Mouse (Mus musculus) left cerebral cortex, postnatal 4 days (tissue): ENCODE measurements at regions not wholly inside any gene's neighbourhood (a gene's known extent, or its start where the extent isn't known, plus 50 kb on each side); places are given as distances from the start of the nearest gene placed in this dataset.

Experiments
- DNase-seq: peaks from one replicate; pipeline ENCODE4 v3.0.0-alpha.2; 2022
- intact Hi-C: fragments of 180-260 bp; cut with DNase I; formaldehyde crosslinking; loops from one replicate; pipeline ENCODE4 v1.15.1; 2025

- no peak for DNase-seq
- intact Hi-C loops, result no loop called here
Measured at GRCm38 (mm10) chr1:61310063-61310760, 328.4 kb upstream of the Pard3b start.

GRCm38 (mm10) chr1:61310761-61311090 is 327.9 kb upstream of the Pard3b start:
- intact Hi-C loops, result no loop called here
- DNase-seq, result no peak

- DNase-seq, result no peak
- intact Hi-C loops, result no loop called here
Measured at GRCm38 (mm10) chr1:61313196-61313595, 325.4 kb upstream of the Pard3b start.

- intact Hi-C loops, result no loop called here
Measured at GRCm38 (mm10) chr1:61316261-61316660, 322.4 kb upstream of the Pard3b start.

GRCm38 (mm10) chr1:61316736-61317135 is 321.9 kb upstream of the Pard3b start:
- intact Hi-C loops, result no loop called here
- DNase-seq, result no peak

More at GRCm38 (mm10) chr1:61316261-61316660, 322.4 kb upstream of the Pard3b start:
- no peak for DNase-seq

GRCm38 (mm10) chr1:61318042-61318441 is 320.6 kb upstream of the Pard3b start:
- DNase-seq, result no peak
- intact Hi-C loops, result no loop called here

DNA sequence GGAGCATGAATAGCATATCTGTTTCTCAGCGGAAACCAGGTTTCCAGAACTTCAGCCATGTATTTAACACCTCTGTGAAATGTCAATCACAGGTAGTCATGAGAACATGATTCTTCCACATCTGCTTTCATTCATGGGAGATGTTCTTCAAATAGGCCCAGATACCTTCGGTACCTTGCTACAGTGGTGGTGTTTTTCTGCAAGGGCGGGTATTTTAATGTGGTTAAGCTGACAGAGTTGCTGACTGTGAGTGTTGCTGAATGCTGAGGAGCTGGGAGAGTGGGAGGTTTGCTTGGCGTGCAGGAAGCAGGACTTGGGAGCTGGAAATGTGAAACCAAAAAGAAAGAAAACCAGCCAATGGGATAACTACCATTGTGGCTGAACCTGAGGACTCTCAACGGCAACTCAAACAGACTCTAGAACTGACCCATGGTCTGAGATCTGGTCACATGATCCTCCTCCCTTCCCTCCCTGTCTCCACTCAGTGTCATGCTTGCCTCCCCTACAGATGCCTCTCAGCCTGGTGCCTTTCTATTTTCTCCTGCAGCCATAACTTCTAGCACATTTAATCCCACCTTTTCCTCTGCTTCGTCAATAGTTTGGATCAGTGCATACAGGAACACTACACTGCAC is 317.0 kb upstream of the Pard3b start:
- no peak for DNase-seq
- intact Hi-C loops, result no loop called here

GRCm38 (mm10) chr1:61331456-61331855 is 307.2 kb upstream of the Pard3b start:
- intact Hi-C loops, result no loop called here
- no peak for DNase-seq

GRCm38 (mm10) chr1:61331906-61332305 is 306.7 kb upstream of the Pard3b start:
- intact Hi-C loops, result no loop called here
- DNase-seq, result no peak

DNA sequence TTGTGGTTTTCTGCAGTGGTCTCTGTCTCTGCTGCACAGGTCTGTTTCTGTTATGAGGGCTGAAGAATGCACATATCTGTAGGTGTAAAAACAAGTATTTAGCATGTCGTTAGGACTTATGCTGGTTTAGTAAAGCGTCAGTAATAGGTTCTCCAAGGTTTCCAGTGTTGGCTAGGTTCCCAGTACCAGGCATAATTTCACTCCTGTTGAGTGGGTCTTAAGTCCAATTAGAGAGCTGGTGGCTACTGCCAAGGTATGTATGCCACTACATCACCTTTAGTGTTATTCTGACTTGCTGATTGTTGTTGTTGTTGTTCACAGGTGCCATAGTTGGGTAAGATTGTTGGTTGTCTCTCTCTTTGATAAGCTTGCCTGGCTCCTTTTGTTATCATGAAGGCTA is 302.3 kb upstream of the Pard3b start:
- no peak for DNase-seq
- intact Hi-C loops, result no loop called here

DNA sequence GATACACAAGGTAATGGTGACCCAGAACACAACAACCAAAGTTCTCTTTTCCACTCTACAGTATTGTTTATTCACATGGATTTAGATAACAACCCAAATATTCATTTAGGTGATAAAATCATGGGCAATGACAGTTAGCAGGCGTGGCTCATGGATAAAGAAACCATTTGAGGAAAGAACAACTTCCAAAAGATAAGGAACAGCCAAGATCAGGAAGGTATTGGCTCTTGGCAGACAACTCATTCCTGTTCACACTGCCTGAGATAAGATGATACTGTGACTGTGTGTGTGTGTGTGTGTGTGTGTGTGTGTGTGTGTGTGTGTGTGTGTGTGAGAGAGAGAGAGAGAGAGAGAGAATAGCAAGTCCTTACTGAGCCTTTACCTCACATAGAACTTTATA is 285.7 kb upstream of the Pard3b start:
- intact Hi-C loops, result no loop called here
- no peak for DNase-seq

DNA sequence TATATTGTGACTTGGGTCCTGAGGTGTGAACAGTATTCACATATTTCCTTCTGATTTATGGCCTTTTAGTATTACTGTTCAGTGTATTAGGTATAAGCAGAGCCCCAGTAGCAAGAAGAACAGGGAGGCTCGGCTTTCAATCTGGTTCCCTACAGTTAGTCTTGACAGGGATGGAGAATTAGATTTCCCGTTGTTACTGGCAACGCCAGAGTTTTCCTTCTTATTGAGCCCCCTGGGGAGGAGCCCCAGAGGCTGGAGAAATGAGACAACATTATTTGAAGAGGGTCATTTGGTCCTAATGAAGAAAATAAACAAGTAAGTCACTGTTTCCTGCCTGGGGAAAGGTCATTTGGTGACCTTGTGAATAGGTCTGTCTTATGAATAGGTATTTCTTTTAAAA is 285.1 kb upstream of the Pard3b start:
- DNase-seq, result no peak
- intact Hi-C loops, result no loop called here

DNA sequence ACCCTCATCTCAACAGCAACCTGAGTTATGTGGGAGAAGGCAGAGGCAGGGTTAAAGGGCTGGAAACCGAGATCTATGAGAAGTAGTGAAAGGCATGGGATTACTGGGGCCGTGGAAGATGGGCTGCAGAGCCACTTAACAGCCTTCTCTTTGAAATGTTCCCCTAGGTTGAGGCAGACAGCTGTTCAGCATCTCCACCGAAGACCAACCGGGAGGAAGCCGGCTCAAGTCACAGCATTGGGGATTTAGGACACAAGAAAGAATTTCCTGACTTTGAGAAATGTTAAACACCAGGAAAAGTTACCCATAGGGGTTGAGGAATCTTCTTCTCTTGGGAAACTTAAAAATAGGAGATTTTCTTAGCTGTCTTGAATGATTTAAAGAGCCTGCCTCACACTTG is 283.4 kb upstream of the Pard3b start:
- intact Hi-C loops, result no loop called here
- no peak for DNase-seq

DNA sequence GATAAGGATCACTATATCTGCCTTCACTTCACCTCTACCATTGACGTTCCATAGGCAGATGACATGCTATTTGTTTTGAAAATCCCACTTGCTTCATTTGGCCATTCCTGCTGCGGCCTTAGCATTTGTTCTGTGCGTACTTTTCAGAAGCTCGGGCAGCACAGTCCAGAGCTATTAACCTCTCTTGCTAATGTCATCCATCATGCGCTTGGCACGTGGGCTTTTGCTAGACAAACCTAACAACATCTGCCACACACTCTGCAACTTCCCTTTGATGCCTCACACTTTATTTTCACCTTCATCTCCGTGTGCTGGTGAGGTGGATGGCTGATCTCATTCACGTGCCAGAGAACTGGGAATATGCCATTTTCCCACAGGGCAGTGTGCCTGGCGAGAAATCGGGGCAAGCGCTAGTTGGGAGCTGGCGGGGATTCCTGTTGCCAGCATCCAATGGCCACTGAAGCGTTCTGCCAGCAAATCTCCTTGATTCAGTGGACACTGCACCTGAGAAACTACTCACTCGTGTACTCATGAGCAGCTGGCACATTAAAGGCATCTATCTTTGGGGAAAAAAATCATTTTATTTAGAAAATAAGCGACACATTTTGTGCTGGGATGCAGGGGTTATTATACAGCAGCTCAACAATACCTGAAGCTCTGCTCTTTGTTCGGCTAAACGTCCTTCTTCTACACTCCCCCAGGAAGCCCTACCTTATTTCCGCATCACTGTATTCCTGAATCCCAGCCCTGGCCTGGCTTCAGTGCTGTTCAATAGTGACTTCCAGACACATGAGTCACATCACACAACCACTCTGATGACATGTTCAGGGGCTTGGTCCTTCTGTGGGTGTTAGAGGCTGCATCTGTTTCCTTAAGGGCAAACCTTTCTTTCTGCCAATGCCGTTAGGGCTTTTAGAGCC is 279.4 kb upstream of the Pard3b start:
- peak; percentile 83 for DNase-seq
- intact Hi-C loops, result no loop called here

DNA sequence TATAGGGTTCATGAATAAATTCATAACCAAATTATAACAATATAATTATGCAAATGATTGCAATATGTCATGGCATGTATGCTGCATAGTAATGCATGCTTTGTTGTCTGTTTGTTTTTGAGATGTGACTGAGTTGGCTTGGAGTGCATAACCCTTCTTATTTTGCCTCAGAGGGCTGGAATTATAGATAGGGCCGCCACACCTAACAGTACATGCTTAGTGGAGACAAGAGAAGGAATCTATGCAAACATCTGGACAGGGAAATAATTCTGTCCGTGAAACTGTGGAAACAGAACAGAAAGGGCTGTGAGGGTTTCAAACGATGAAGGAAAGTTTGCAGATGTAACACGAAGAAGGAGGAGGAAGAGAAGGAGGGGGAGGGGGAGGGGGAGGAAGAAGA is 266.0 kb upstream of the Pard3b start:
- no peak for DNase-seq
- intact Hi-C loops, result no loop called here

DNA sequence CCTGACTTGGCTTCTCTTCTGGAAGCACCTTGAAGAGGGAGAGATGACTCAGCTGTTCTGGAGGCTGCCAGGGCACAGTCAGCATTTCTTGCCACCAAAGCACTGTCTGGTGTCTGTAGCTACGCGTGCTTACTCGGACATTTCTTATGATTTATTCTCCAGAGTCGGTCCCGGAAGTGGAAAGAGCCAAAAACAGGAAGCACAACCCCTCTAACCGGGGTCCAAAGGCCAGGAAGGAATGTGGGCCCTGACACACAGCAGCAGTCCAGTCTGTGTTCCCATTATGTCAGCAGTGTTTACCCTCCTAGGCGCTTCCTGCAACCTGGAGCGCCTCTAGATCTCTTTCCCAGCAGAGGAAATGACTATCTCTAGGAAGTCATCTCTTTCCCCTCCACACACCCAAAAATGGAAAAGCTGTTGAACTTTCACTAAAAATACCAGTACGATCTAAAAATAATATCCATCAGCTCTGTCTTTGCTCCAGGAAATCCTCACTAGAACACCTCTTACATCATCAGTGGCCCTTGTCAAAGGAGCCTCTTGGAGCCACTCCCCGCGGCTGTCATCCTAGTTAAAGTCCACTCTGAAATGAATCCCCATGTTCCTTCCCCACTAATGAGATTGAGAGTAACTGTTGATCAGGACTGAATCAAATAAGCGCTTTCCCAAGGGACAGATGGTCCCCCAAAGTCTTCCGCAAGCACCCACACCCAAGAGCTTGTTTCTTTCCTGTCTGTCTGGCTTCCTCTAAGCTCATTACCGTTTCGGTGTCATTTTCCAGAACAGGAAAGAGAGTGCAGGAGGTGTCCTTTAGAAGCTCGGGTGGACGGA is 264.7 kb upstream of the Pard3b start:
- intact Hi-C loops, result no loop called here
- no peak for DNase-seq

DNA sequence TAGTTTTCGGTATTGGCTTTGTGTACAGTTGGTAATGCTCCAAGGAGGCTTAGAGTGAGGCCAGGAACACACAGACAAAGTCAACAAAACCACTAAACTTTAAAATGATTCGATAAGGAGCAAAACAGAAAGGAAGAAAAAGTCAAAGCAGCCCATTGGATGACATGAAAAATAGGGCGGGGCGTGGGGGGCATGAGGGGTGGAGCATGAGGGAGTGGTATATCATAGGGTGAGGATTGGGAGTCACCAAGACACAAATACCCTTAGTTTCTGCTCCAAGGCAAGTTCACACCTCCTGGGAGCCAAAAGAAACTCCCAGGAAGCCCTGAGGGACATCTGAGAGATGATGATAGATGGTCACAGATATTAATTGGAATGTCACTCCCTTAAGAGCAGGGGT is 262.2 kb upstream of the Pard3b start:
- intact Hi-C loops, result loop anchor here (5.0 kb wide), 2 partner anchors 396 to 1326 kb away; partner anchors contain the start of gene Nrp2
- DNase-seq, result no peak

- peak; percentile 77 for DNase-seq
- intact Hi-C loops, result loop anchor here (5.0 kb wide), 2 partner anchors 395 to 1325 kb away; partner anchors contain the start of gene Nrp2
Measured at GRCm38 (mm10) chr1:61377070-61377469, 261.6 kb upstream of the Pard3b start.

DNA sequence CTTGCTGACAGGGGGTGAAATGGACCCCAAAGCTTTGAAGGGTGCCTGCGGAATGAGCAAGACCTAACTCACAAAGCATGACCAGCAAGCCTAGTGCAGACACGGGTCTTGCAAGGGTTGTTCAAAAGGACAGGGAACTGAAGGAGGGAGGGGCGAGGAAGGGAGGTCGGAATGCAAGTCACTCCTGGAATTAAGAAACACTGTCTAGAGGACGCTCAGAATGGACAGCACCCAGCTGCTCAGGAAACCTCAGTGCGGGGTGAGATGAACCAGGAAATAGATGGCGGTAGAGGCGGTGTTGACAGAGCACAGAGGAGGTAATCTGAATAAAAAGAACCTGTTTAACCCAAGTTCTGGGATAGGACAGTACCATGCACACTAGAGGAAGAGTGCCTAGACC is 260.4 kb upstream of the Pard3b start:
- no peak for DNase-seq
- intact Hi-C loops, result loop anchor here (5.0 kb wide), 2 partner anchors 394 to 1324 kb away; partner anchors contain the start of gene Nrp2

- intact Hi-C loops, result loop anchor here (5.0 kb wide), 2 partner anchors 392 to 1322 kb away; partner anchors contain the start of gene Nrp2
Measured at GRCm38 (mm10) chr1:61379771-61380517, 258.7 kb upstream of the Pard3b start.

More at GRCm38 (mm10) chr1:61379771-61380517, 258.7 kb upstream of the Pard3b start:
- DNase-seq, result no peak
